In genomic region chr19:37265333-37266103, GRCm38 (mm10) we compare ENCODE assay signal across 9 mouse cellular contexts. TPM values are rescaled to one million over a fixed set of nuclear protein-coding genes. Genes with fewer than 3 reads are reported as not detected.
DNase-seq lines count a peak whose midpoint lies in the region; ATAC-seq and TF ChIP-seq lines count a peak whose summit lies in the region.
"Had no signal": no experiment of that assay in that cellular context is flagged by ENCODE, and none has a peak within 500 bp of the region (broad histone marks: within the 10 kb centered on the region; RNA-seq: fewer than 3 reads in every experiment).

No protein-coding gene starts in this region.

- no peak for TF ChIP-seq POLR2A in ES-Bruce4 (IDR thresholded peaks at IDR 0.05; ENCODE audit: insufficient read depth, low read length)

- no peaks in the 10 kb centered on the region for H3K4me1 ChIP-seq in ES-Bruce4 (ENCODE audit: control insufficient read depth, insufficient read depth, low read length)
- 0 out of 2 replicates have a peak, but pooled peaks cover 5% of the 10 kb centered on the region for H3K4me1 ChIP-seq in forebrain, embryonic 14.5 days (ENCODE audit: control insufficient read depth, insufficient read depth, low read length)
- 0 out of 2 replicates have a peak, but pooled peaks cover 3% of the 10 kb centered on the region for H3K4me1 ChIP-seq in lung, embryonic 16.5 days (replicated peaks; ENCODE audit: control insufficient read depth, insufficient read depth, low read length)

- TF ChIP-seq EP300 in ES-Bruce4 (IDR thresholded peaks at IDR 0.05; ENCODE audit: insufficient read depth, low read depth, low read length): no peak

- H3K27me3 ChIP-seq in ES-Bruce4 (ENCODE audit: control insufficient read depth, insufficient read depth, low read length, poor library complexity, severe bottlenecking): no peaks in the 10 kb centered on the region
- no peaks in the 10 kb centered on the region for H3K27me3 ChIP-seq in forebrain, embryonic 14.5 days (replicated peaks; ENCODE audit: control insufficient read depth, insufficient read depth, low read length)
- no peaks in the 10 kb centered on the region for H3K27me3 ChIP-seq in lung, embryonic 16.5 days (ENCODE audit: control insufficient read depth, insufficient read depth, low read depth, low read length)
- H3K27me3 ChIP-seq: heart, embryonic 13.5 days had no signal

- no peak overlapping the region for H3K4me3 ChIP-seq in ES-Bruce4 (ENCODE audit: low read depth, low read length)
- H3K4me3 ChIP-seq in forebrain, embryonic 14.5 days (ENCODE audit: low read depth, low read length): no peak overlapping the region
- no peak overlapping the region for H3K4me3 ChIP-seq in lung, embryonic 16.5 days (ENCODE audit: low read length)
- H3K4me3 ChIP-seq: heart, embryonic 13.5 days had no signal

- peak; percentile 89 for ATAC-seq in forebrain, embryonic 14.5 days
- peak; percentile 67; the same call in 1 of the 2 replicates for ATAC-seq in lung, embryonic 16.5 days (ENCODE audit: low read depth)

- H3K36me3 ChIP-seq in ES-Bruce4 (ENCODE audit: control insufficient read depth, insufficient read depth, low read length, poor library complexity, severe bottlenecking): peaks cover 9% of the 10 kb centered on the region
- peaks cover 11% of the 10 kb centered on the region for H3K36me3 ChIP-seq in forebrain, embryonic 14.5 days (ENCODE audit: control insufficient read depth, insufficient read depth, low read length)
- no peaks in the 10 kb centered on the region for H3K36me3 ChIP-seq in lung, embryonic 16.5 days (ENCODE audit: control insufficient read depth, insufficient read depth, low read length)

- TF ChIP-seq CTCF in ES-Bruce4 (IDR thresholded peaks at IDR 0.05; ENCODE audit: low read depth, low read length): peak; percentile 97

- H3K27ac ChIP-seq in ES-Bruce4 (ENCODE audit: insufficient read depth, low read length): no peak overlapping the region
- H3K27ac ChIP-seq in forebrain, embryonic 14.5 days (ENCODE audit: low read depth, low read length): no peak overlapping the region
- no peak overlapping the region for H3K27ac ChIP-seq in lung, embryonic 16.5 days (ENCODE audit: low read length)

- H3K9me3 ChIP-seq in ES-Bruce4 (replicated peaks; ENCODE audit: control insufficient read depth, insufficient read depth, low read length, poor library complexity, severe bottlenecking): no peaks in the 10 kb centered on the region
- H3K9me3 ChIP-seq in forebrain, embryonic 14.5 days (replicated peaks; ENCODE audit: control insufficient read depth, low read length): no peaks in the 10 kb centered on the region
- H3K9me3 ChIP-seq in lung, embryonic 16.5 days (ENCODE audit: control insufficient read depth, low read length): no peaks in the 10 kb centered on the region
- H3K9me3 ChIP-seq: heart, embryonic 13.5 days had no signal

- no peak overlapping the region for H3K4me2 ChIP-seq in forebrain, embryonic 14.5 days (ENCODE audit: low read length)
- H3K4me2 ChIP-seq in lung, embryonic 16.5 days (ENCODE audit: low read depth, low read length): no peak overlapping the region

- peak; percentile 66 for DNase-seq in c-Kit-positive CD71-positive TER-119-negative erythroid progenitor cells, embryonic 14.5 days (ENCODE audit: low read depth)
- DNase-seq in forebrain, embryonic 14.5 days (ENCODE audit: low spot score): peak; percentile 94
- DNase-seq in heart, postnatal 4 days: peak; percentile 93
- DNase-seq in layer of hippocampus, adult 8-10 months (ENCODE audit: low spot score in 2 of 2): peak; percentile 84 to 93
- DNase-seq in ovary, postnatal 10 days (ENCODE audit: low spot score): peak; percentile 70
- peak; percentile 76 for DNase-seq in thymus, postnatal 0 days (ENCODE audit: low spot score)

- 31% methylated on average over 10 of the region's 10 CpGs for WGBS in forebrain, embryonic 14.5 days
- 28% methylated on average over 10 of the region's 10 CpGs for WGBS in lung, embryonic 16.5 days

- no peak overlapping the region for H3K9ac ChIP-seq in ES-Bruce4 (ENCODE audit: low read depth, poor library complexity, severe bottlenecking)
- H3K9ac ChIP-seq in forebrain, embryonic 14.5 days (ENCODE audit: low read length): no peak overlapping the region
- H3K9ac ChIP-seq in lung, embryonic 16.5 days (ENCODE audit: low read length): no peak overlapping the region
- H3K9ac ChIP-seq: heart, embryonic 13.5 days had no signal

RNA-seq across cellular contexts. Expression of gene Cpeb3, which starts 57.1 kb away (rescaled TPM):
- polyA plus RNA-seq in ES-Bruce4 (2011; ENCODE audit: insufficient read depth, insufficient read length, low read depth, missing spikeins): 3.7 and 4.3 TPM in 2 replicates
- 3.1 and 4.1 TPM in 2 replicates for polyA plus RNA-seq in forebrain, embryonic 14.5 days (2014; fragmentation: Nextera tagmentation; extraction: Ambion mirVana)
- 10 to 100 TPM; 38.5 to 45.0 TPM for total RNA-seq in heart, postnatal 4 days (2021)
- 10 to 100 TPM; 66.9 to 88.1 (median 79.8) TPM for total RNA-seq in layer of hippocampus, adult 8-10 months (2022)
- 0.64 and 0.98 TPM in 2 replicates for polyA plus RNA-seq in lung, embryonic 16.5 days (2015; fragmentation: Nextera tagmentation; extraction: Ambion mirVana)
- 0.59 and 1.1 TPM in 2 replicates for polyA plus RNA-seq in thymus, postnatal 0 days (2015; fragmentation: Nextera tagmentation; extraction: Ambion mirVana)

RNA-seq across cellular contexts. Expression of gene March5, which starts 58.2 kb away (rescaled TPM):
- 174 and 194 TPM in 2 replicates for polyA plus RNA-seq in ES-Bruce4 (2011; ENCODE audit: insufficient read depth, insufficient read length, low read depth, missing spikeins)
- 127 and 143 TPM in 2 replicates for polyA plus RNA-seq in forebrain, embryonic 14.5 days (2014; fragmentation: Nextera tagmentation; extraction: Ambion mirVana)
- total RNA-seq in heart, postnatal 4 days (2021): 10 to 100 TPM; 78.4 to 79.7 TPM
- total RNA-seq in layer of hippocampus, adult 8-10 months (2022): 10 to 100 TPM; 79.2 to 86.5 (median 81.1) TPM
- 74.9 and 75.6 TPM in 2 replicates for polyA plus RNA-seq in lung, embryonic 16.5 days (2015; fragmentation: Nextera tagmentation; extraction: Ambion mirVana)
- 95.0 and 102 TPM in 2 replicates for polyA plus RNA-seq in thymus, postnatal 0 days (2015; fragmentation: Nextera tagmentation; extraction: Ambion mirVana)
